Mouse (Mus musculus): Measurements from ENCODE around the gene Slc6a20b.
A peak's percentile ranks its signal among the peaks of the same experiment; 100 is the strongest.
"Not testable (repeated sequence)": the region's sequence is repeated elsewhere in the genome, so short reads cannot be mapped to it uniquely, and the experiment has no call there.

The Slc6a20b gene

DNA sequence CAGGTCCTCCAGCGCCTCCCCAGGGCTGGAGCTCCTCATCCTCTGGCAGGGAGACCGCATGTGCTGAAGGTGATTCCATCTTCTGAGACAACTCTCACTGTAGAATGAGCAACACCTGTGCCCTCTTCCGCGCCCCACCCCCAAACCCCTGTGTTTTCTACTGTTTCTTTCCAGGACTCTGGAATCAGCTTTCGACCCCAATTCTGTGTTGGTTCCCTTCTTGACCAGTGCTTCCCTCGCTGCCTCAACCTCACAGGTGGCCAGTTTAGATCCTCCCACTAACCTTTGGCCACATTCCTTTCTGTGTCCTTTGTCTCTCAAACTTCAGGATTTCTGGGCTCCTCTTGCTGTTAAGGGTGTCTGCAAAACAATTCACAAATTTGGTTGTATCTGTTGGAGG lies at the start of gene Slc6a20b:
Slc6a20b (minus strand) TSS at position 285 of the 400 bp plus-strand sequence.
- DNase-seq: no peak

DNA sequence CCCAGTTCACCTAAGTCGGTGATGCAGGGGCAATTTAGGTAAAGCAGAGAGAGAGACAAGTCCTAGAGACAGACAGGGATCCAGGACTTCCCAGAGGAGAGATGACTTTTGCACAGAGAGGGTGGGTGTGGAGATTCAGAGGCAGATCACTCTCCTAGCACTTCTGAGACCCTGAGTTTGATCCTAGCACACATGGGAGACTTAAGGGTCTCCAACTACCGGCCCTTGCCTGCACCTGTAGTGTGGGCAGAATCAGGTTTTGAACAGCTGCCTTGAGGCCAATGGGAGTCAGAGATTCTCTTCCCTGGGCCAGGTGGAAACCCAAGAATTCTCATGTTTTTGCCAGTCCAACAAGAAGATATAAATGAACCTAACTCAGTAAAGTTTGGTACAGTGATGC lies 46.8 kb upstream of the Slc6a20b start:
- DNase-seq: no peak

DNA sequence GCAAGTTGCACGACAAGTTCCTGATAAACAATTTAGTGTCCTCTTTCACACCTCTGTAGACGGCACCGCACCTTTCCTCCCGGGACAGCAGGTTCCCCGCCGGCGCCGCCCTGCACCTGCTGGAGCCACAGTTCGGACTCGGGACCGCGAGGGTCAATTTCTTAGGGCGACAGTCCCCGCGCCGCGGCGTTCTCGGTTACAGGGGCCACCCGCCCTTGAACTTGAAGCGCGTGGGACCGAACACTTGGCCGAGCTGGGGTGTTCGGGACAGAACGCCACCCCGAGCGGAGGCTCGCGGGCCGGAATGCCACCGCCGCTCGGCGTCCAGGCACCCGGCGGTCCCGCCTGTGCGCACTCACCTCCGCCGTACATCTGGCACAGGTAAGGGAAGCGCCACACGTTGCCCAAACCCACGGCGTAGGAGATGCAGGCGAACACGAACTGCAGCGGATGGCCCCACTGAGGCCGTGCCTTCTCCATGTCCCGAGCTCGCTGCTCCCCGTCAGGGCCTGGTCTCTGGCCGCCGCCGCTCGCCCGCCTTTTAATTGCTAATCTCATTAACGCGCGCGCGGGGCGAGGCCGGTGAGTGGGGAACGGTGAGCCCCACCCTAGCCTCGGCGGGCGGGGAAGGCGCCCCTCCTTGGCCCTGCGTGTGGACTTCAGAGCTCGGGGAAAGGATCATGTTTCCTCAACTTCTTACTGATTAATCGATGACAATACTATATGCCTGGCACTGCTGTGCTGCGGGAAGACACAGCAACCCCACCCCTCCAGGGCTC lies 46.2 kb upstream of the Slc6a20b start, which contains the start of the genes Ccr9 and Slc6a20a:
Ccr9 (plus strand) TSS at position 113 of the 779 bp plus-strand sequence.
Slc6a20a (minus strand) TSS at position 559 of the 779 bp plus-strand sequence.
- DNase-seq: peak in 1 of 2 experiments; percentile 24

DNA sequence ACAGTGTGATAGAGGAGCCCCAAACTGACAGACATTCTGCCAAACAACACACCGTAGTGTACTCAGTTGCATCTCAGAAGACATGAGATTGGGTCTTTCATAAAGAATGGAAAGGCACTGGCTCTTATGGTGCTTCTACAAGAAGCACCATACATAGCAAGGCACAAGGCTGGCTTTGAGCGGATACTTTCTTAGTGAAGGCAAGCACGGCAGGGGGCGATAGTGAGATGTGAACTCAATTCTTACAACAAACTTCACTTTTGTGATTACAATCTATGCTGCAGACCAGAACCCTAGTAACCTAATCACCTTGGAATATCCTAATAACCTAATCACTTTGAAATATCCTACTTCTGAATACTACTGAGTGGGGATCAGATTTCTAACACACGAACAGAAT lies 33.3 kb upstream of the Slc6a20b start:
- DNase-seq: peak in 1 of 2 experiments; percentile 25

DNA sequence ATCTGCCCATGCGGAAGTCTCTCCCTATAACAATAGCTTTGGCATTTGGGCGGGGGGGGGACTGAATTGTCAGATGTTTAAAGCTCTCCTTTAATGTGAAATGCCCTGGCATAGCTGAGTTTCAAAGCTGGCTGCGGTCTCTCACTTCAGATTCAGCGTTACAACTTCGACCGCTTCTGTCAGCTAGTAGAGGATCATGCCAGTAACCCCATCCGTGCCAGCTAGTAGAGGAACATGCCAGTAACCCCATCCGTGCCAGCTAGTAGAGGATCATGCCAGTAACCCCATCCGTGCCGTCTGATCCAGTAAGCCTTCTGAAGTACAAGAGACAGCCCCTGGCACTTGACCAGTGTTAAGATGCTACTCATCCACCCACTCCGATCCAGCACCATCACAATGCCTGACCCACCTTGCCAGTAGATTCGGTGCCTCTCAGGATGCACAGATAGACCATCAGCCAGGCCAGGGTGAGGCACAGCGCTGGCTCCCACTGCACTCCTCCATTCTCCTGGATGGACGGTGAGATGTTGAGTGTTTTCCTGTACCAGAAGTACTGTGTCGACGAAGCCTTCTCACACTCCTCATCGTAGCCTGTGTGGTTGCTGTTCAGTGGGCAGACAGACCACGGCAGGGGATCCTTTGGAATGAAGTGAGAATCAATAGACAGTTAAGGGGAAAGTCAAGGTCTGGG lies 27.8 kb upstream of the Slc6a20b start:
- DNase-seq: not testable (repeated sequence)

DNA sequence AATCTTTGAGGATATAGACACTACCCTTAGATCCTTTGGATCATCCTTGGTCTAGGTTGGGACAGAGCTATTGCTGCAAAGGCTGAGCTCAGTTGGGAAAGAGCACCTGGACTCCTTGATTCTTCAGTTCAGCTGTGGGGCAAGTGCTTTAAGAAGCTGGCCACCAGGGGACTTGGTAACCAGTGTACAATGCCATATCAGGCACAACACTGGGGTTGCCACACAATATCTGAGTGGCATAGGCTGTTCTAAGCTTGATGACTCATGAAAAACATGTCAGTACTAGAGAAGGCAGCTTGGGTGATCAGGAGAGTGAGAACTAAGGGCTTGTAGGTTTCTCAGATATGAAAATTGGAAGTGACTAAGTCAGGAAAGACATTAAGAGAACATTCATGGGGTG lies 26.6 kb upstream of the Slc6a20b start:
- no peak for DNase-seq

DNA sequence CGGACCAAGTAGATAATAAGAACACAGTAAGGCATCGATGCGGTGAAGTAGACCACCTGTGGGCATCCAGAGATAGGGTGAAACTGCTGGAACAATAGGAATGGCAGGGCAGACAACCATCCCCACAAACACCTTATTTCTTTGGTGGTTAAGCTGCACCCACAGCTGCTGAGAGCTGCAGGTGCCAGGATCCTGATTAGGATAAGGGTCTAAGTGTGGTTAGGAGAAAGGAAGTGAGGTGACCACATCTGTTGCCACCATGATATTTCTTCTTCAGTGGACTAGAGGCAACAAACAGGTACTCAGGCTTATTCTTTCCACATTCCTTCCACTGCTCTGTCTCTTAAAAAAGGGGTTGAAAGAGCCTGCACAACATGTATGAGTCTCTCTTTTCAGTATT lies 25.1 kb upstream of the Slc6a20b start:
- DNase-seq: no peak

DNA sequence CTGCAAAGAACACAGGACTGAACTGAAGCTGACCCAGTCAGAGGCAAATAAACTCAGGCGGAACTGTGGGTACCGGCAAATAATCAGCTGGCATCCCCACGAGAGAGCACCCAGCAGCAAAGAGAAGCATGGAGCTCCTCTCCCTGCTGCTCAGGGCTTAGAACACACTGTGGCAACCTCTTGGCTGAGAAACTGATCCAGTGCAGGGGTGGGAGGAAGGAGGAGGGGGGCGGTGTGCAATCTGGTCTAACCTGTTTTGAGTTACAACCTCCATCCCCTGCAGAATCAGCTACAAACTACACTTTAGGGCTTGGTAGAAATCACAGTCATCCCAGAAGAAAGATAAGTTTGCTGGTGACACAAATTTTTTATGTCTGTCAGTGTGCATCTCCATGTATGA lies 19.0 kb upstream of the Slc6a20b start:
- DNase-seq: no peak

DNA sequence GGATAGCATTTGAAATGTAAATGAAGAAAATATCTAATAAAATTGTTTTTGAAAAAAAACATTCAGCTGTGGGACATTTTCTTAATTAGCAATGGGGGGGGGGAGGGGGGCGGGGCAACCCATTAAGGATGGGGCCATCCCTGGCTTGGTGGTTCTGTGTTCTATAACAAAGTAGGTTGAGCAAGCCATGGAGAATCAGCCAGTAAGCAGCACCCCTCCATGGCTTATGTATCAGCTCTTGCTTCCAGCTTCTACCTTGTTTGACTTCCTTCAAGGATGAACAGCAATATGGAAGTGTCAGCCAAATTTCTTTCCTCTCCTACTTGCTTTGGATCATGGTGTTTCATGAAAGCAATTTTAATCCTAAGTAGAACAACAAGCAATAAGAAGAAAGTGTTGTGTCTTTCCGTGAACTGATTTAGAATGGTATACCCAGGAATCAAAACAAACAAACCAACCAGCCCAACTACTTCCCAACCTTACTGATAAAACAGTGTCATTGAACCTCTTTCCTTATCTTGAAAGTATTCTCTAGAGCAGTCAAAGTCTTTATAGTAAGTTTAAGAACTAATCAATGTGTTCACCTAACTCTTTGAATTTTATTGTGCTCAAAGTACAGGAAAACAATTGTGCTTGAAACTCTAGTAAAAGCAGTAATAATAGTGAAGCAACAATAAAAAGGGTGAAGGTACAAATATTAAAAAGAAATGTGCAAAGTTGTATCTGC lies 17.6 kb upstream of the Slc6a20b start:
- no peak for DNase-seq

DNA sequence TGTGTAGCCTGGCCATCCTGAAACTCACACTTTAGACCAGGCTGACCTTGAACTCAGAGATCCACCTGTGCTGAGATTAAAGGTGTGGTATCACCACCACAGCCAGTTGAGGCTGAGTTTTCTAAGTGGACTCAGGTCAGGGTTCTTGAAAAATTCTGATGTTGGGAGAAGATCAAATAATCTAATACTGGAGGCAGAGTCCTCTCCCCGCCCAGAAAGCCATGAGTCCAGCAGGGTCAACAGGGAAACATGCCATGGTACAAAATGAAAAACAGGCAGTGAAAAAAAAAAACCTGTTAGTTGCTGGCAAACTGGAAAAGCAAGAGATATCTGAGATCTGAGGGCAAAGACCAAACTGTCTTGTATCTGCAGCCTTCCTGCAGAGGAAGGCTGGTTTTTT lies 7.7 kb upstream of the Slc6a20b start:
- DNase-seq: no peak

DNA sequence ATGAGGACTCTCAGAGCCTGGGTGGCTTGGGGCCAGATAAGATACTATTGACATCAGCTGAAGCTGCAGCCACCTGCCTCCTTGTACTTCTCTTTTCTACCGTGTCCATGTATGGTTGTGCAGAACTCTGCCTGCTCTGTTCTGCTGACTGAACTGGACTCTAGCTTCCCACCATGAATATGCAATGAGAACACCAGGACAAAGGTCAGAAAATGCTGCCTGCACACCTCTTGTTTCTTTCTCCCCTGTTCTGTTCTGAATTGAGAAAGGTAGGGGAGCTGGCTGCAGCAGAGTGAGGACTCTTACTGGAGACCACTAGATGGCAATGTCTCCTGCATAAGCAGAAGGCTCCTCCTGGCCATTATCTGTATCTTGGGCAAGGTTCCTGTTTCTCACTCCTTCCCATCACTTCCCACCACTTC lies 6.3 kb upstream of the Slc6a20b start:
- DNase-seq: peak in 1 of 2 experiments; percentile 32

DNA sequence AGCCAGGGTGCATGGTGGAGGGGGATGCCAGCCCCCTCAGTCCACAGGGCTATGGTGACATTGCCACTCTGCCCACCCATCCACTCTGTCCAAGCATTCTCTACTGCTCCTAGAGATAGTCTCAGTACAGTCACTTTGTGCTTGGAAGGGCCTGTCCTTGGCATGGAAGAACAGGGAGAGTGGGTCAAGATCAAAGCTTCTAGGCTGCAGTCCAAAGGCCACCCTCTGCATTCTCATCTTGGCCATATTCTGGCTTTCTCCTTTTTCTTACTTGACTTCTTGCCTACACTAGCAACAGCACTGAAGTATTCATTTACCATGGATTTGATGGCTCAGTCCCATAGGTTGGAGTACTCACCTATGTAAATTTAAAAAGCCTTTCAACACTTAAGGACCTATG lies 5.9 kb upstream of the Slc6a20b start:
- no peak for DNase-seq

DNA sequence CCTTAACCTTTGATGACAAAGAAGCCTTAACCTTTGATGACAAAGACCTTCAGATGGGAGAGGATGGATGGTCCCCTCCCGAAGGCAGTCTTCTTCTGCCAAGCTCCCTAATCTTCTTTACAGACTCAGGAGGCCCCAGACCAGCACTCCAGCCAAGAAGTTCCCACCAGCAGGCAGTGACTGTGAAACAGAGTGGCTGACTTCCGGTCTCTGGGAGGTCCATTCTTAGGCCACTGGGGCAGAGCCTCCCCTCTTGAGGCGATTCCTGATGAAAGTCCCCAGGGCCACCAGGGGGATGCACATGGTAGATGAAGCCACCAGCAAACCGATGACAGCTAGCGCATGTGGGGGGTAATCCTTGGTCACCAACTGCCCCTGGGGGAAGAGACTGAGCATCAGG lies 4.4 kb upstream of the Slc6a20b start:
- DNase-seq: no peak

DNA sequence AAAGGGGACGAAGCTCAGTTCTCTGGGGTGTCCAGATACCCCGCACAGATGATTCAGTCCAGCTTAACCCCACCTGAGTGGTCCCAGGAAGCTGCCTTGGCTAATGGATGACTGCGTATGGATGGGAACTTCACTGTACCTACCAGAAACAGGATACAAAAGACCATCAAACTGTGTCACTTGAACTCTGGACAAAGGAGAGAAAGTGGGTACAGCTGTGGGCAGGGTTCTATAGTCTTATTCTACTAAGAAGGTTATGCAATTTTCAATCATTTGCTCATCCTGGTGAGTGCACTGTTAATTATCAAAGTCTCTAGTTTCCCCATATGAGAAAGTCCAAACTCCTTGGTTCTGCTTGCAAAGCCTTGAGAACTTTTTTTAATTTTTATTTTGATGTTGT lies 628 bp upstream of the Slc6a20b start:
- DNase-seq: no peak

DNA sequence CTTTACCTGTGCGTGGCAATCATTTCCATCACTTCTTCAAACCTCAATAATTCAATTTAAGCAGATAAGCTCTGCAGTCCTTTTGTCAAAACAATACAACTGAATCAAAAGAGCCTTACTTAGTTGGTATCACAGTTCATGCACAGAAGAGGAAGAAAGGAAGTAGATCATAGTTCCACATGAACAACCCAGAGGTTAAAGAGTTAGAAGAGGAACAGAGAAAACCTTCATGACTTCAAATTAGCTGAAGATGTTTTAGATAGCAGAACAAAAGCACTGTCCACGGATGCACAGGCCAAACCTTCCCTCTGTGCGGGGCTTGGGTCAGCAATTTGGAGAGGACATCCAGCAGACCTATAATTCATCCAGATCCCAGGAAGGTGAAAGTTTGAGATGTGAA lies 699 bp downstream of the Slc6a20b start:
- no peak for DNase-seq

DNA sequence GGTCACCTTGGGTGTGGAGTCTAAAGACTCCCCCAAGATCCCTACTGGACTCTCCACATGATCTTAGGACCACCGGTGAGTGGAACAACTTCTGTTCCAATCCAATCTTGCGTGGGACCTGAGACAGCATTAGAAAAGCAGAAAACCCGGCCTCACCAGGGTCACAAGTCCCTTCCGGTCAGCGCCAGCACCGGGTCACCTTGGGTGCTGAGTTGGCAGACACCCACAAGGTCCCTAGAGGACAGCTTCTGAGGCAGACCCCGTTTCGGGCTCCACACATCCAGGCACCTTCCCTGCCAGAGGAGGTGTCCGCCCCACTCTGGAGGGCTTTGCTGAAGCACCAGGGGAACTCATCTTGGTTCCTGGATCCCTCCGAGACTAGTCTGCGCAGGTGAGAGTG lies 6.5 kb downstream of the Slc6a20b start:
- DNase-seq: no peak

DNA sequence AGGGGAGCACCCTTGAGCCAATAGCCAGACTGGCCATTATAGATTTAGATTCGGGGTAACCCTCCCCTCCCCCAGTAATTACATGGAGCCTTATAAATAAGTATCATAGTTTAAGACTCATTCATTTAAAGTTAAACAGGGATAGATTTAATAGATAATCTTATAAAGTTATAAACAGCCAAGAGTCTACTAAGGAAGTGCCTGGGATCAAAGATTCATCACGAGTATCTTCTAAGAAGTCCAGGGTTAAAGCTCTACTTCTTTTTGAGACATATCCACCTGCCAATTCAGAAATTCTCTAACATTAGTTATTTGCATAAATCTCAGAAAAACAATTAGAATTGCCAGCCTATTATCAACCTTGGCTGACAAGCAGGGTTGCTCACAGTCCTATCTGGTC lies 7.6 kb downstream of the Slc6a20b start:
- no peak for DNase-seq

DNA sequence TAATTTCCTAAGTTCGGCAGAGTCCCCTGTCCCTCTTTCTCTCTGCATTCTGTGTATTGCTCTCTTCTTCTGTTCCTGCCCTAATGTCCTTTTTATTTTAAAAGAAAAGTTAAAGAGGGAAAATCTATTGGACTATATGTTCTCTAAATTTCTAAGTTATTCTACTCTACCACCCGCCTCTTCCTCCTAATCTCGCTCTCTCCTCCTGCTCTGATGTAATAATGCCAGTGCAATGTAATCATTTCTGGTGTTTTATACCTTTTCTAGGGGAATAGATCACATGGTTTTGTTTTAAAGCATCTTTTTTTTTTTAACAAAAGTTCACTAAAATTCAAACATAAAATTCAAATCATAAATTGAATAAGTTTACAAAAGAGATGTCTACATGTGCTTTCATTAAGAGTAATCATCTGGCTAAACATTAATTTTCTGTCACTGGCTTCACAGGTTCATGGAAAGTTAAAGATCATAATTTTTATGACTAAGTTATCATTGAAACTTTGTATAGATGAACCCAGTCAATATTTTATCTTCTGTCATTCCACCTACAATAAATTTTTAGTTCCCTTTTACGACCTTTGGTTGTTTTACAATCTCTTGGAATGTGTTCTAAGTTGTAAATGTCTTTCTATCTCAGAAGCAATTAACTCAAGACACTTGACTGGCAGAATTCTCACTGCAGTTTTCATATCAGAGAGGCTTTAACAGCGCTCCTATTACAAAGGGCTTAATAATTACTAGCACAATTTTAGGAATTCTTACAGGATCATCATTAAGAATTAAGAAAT lies 11.9 kb downstream of the Slc6a20b start:
- no peak for DNase-seq

DNA sequence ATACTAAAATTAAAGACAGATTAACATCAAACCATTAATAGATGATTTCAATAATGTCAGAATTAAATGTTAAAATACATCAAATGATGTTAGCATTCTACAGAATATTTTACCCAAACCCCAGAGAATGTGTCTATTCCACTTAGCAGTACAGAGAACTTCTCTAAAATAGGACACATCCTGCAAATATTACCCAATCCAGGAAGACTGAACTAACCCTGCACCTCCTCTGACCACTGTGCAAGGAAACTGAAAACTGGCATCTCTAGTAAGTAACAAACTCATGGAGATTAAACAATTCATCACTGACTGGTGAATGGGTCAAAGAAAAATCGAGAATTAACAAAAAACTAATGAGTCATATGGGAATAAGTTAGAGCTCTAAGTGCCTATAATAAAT lies 30.8 kb downstream of the Slc6a20b start:
- no peak for DNase-seq

DNA sequence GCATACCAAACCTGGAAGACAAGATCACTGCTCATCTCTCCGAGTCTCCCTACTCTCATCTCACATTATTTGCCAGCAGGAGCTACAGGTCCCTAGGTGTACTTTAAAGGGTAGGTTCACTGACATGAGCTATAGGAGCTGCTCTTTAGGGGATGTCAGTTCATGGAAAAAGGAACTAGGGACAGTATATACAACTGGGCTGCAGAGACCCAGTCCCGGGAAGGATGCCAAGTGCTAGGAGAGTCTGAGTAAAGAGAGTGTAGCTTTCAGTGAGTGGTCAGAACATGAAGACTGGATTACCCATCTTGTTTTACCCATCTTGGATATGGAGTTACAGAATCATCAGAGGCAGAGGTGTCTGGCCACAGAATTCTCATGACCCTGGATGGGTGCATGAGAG lies 35.0 kb downstream of the Slc6a20b start:
- no peak for DNase-seq

DNA sequence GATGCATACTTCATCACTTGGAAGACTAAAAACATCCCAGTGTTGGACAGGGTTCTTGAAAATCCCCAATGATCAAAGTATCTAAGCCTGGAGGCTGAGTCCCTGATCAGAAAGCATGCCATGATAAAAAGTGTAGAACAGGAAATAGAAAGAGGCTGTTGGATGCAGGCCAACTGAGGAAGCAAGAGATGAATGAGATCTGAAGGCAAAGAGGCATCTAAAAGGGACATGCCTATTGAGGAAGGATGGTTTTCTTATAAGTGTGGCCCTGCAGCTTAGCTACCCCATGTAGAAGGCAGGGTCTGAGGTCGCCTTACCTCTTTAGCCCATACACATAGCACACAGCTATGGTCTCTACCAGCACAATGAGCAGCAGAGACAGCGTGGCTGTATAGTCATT lies 35.5 kb downstream of the Slc6a20b start:
- DNase-seq: no peak

DNA sequence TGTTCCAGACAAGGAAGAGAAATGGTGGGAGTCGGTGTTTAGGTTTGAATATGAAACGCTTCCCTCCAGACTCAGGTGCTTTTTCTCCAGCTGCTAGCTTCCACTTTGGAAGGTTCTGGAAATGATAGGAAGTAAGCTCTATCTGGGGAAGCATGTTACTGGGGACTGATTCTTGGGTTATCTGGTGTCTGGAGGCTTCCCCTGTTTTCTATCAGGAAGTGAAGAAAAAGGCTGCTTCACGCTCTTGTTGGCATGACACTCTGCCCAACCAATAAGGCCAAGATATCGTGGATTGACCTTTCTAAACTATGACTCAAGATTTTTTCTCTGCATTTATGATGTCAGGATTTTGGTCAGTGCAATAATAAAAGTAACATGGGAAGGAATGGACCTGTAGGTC lies 37.2 kb downstream of the Slc6a20b start:
- no peak for DNase-seq
